Mouse (Mus musculus) neural tube, embryonic 11.5 days (tissue): ENCODE results near the gene Olfr113. TPM values are rescaled to one million over a fixed set of nuclear protein-coding genes. Genes with fewer than 3 reads are reported as not detected.
"Not testable (repeated sequence)": the region's sequence is repeated elsewhere in the genome, so short reads cannot be mapped to it uniquely, and the experiment has no call there.

Experiments used
- ATAC-seq: fragments of 200-750 bp; cut with Nextera tagmentation; 2 replicates; pipeline ENCODE4 v1.8.0; 2017; ENCODE audit warnings: moderate number of reproducible peaks, mild to moderate bottlenecking, moderate TSS enrichment, moderate library complexity; ENCODE audit not compliant: insufficient read depth, low FRiP score, low TSS enrichment
- DNase-seq: peaks from one replicate; pipeline ENCODE4 v3.0.0-alpha.2; 2015; ENCODE audit warnings: low spot score
- H3K27ac ChIP-seq: fragments of 300-500 bp; sonication (generic); 2 replicates; pipeline ENCODE4 v1.5.1; 2014; ENCODE audit warnings: low read depth, mild to moderate bottlenecking, low read length
- H3K27me3 ChIP-seq: fragments of 300-500 bp; sonication (generic); 2 replicates; pipeline ENCODE4 v1.6.1; 2014; ENCODE audit warnings: mild to moderate bottlenecking, low read length, mixed read lengths; ENCODE audit not compliant: control insufficient read depth, insufficient read depth
- H3K36me3 ChIP-seq: fragments of 300-500 bp; sonication (generic); 2 replicates; pipeline ENCODE4 v1.6.1; 2014; ENCODE audit warnings: mild to moderate bottlenecking, low read length, moderate library complexity, mixed read lengths; ENCODE audit not compliant: control insufficient read depth, insufficient read depth
- H3K4me1 ChIP-seq: fragments of 300-500 bp; sonication (generic); 2 replicates; pipeline ENCODE4 v1.6.1; 2014; ENCODE audit warnings: low read length, mixed read lengths; ENCODE audit not compliant: control insufficient read depth, insufficient read depth
- H3K4me2 ChIP-seq: fragments of 300-500 bp; sonication (generic); 2 replicates; pipeline ENCODE4 v1.6.1; 2014; ENCODE audit warnings: low read depth, mild to moderate bottlenecking, moderate library complexity
- H3K4me3 ChIP-seq: fragments of 300-500 bp; sonication (generic); 2 replicates; pipeline ENCODE4 v1.5.1; 2014; ENCODE audit warnings: low read depth, low read length
- H3K9ac ChIP-seq: fragments of 300-500 bp; sonication (generic); 2 replicates; pipeline ENCODE4 v1.6.1; 2014; ENCODE audit warnings: mild to moderate bottlenecking, low read length
- H3K9me3 ChIP-seq: fragments of 300-500 bp; sonication (generic); 2 replicates; pipeline ENCODE4 v1.6.1; 2016; ENCODE audit warnings: low read length; ENCODE audit not compliant: control insufficient read depth
- WGBS: fragments of 180-500 bp; shearing (Covaris S2); extraction: QIAGEN DNeasy Blood & Tissue Kit; methylation state at CpG from one replicate; pipeline ENCODE4 v1.1.7; 2014; 5-methylcytosine and 5-hydroxymethylcytosine counted together
- polyA plus RNA-seq: library from polyadenylated mRNA; unstranded; fragments of >200 nt; fragmentation: Nextera tagmentation; extraction: Ambion mirVana; gene quantifications from 2 replicates; pipeline ENCODE4 v1.2.1, GENCODE M21; 2014

Olfr113 gene
- polyA plus RNA-seq, 1 experiment from 2014 or later, result not detected

GRCm38 (mm10) chr17:37535173-37535572, 42.3 kb downstream of the Olfr113 start:
- Histone ChIP-seq H3K4me2 (no peak overlapping the region), H3K4me1 (no peaks in the 10 kb centered on the region), H3K9me3 (no peaks in the 10 kb centered on the region), H3K27me3 (no peaks in the 10 kb centered on the region), H3K9ac (no peak overlapping the region), H3K27ac (no peak overlapping the region), H3K4me3 (no peak overlapping the region), H3K36me3 (no peaks in the 10 kb centered on the region)
- ATAC-seq (no peak), DNase-seq (no peak)

GRCm38 (mm10) chr17:37525427-37525826, 52.0 kb downstream of the Olfr113 start:
- H3K27me3 ChIP-seq, H3K36me3 ChIP-seq, H3K4me3 ChIP-seq, H3K9me3 ChIP-seq, DNase-seq, H3K9ac ChIP-seq, H3K27ac ChIP-seq, ATAC-seq, H3K4me2 ChIP-seq, H3K4me1 ChIP-seq: not testable (repeated sequence)
- WGBS, result 91% methylated on average over 1 of the region's 1 CpGs

GRCm38 (mm10) chr17:37524612-37525011, 52.9 kb downstream of the Olfr113 start:
- not testable (repeated sequence) for H3K36me3 ChIP-seq, H3K4me2 ChIP-seq, H3K4me3 ChIP-seq, H3K4me1 ChIP-seq, H3K9ac ChIP-seq, DNase-seq, H3K9me3 ChIP-seq, H3K27me3 ChIP-seq, H3K27ac ChIP-seq, ATAC-seq

Other genes starting within 250 kb of the Olfr113 start
- not detected in 2 replicates for gene Olfr103, start 238.0 kb downstream of the Olfr113 start, polyA plus RNA-seq
- gene Olfr104-ps, start 218.1 kb downstream of the Olfr113 start, polyA plus RNA-seq, result not detected in 2 replicates
- gene Olfr105-ps, start 198.6 kb downstream of the Olfr113 start, polyA plus RNA-seq, result not detected in 2 replicates
- gene Olfr106-ps, start 187.3 kb downstream of the Olfr113 start, polyA plus RNA-seq, result not detected in 2 replicates
- not detected in 2 replicates for gene Olfr107, start 178.4 kb downstream of the Olfr113 start, polyA plus RNA-seq
- gene Olfr108, start 132.2 kb downstream of the Olfr113 start, polyA plus RNA-seq, result not detected in 2 replicates
- gene Olfr109, start 118.7 kb downstream of the Olfr113 start, polyA plus RNA-seq, result not detected in 2 replicates
- gene H2-M2, start 94.1 kb downstream of the Olfr113 start, polyA plus RNA-seq, result not detected in 2 replicates
- not detected in 2 replicates for gene Olfr110, start 85.2 kb downstream of the Olfr113 start, polyA plus RNA-seq
- gene Olfr111, start 69.6 kb downstream of the Olfr113 start, polyA plus RNA-seq, result not detected in 2 replicates
- gene Olfr112, start 8.2 kb downstream of the Olfr113 start, polyA plus RNA-seq, result not detected in 2 replicates
- not detected in 2 replicates for gene Olfr114, start 15.1 kb upstream of the Olfr113 start, polyA plus RNA-seq
- not detected in 2 replicates for gene Olfr115, start 49.4 kb upstream of the Olfr113 start, polyA plus RNA-seq
- not detected in 2 replicates for gene Olfr116, start 49.5 kb upstream of the Olfr113 start, polyA plus RNA-seq
- not detected in 2 replicates for gene Olfr117, start 86.1 kb upstream of the Olfr113 start, polyA plus RNA-seq
- gene Olfr118, start 89.3 kb upstream of the Olfr113 start, polyA plus RNA-seq, result not detected in 2 replicates
- not detected in 2 replicates for gene Olfr119, start 118.9 kb upstream of the Olfr113 start, polyA plus RNA-seq
- gene Olfr120, start 144.1 kb upstream of the Olfr113 start, polyA plus RNA-seq, result not detected in 2 replicates
- gene Olfr121, start 171.2 kb upstream of the Olfr113 start, polyA plus RNA-seq, result not detected in 2 replicates
- not detected in 2 replicates for gene Olfr122, start 190.9 kb upstream of the Olfr113 start, polyA plus RNA-seq
- not detected in 2 replicates for gene Olfr123, start 215.9 kb upstream of the Olfr113 start, polyA plus RNA-seq
- not detected in 2 replicates for gene Olfr124, start 222.2 kb upstream of the Olfr113 start, polyA plus RNA-seq